Mouse (Mus musculus) stomach, embryonic 16.5 days (tissue): ENCODE results near the gene Nsun2. TPM values are rescaled to one million over a fixed set of nuclear protein-coding genes. Genes with fewer than 3 reads are reported as not detected.

ENCODE experiments used
- ATAC-seq: fragments of 200-750 bp; cut with Nextera tagmentation; 2 replicates; pipeline ENCODE4 v1.8.0; 2017; ENCODE audit warnings: moderate number of reproducible peaks, moderate TSS enrichment; ENCODE audit not compliant: insufficient read depth, low FRiP score
- H3K27ac ChIP-seq: fragments of 300-500 bp; sonication (generic); 2 replicates; pipeline ENCODE4 v1.5.1; 2014; ENCODE audit warnings: low read length
- H3K27me3 ChIP-seq: fragments of 300-500 bp; sonication (generic); 2 replicates; pipeline ENCODE4 v1.6.1; 2014; ENCODE audit warnings: low read length, control low read depth, mixed read lengths; ENCODE audit not compliant: control insufficient read depth, insufficient read depth
- H3K36me3 ChIP-seq: fragments of 300-500 bp; sonication (generic); 2 replicates; pipeline ENCODE4 v1.6.1; 2014; ENCODE audit warnings: low read length; ENCODE audit not compliant: control insufficient read depth, insufficient read depth
- H3K4me1 ChIP-seq: fragments of 300-500 bp; sonication (generic); 2 replicates; pipeline ENCODE4 v1.6.1; 2014; ENCODE audit warnings: low read length, control low read depth, mixed read lengths; ENCODE audit not compliant: control insufficient read depth, insufficient read depth
- H3K4me2 ChIP-seq: fragments of 300-500 bp; sonication (generic); 2 replicates; pipeline ENCODE4 v1.6.1; 2014; ENCODE audit warnings: low read depth, low read length, mixed read lengths
- H3K4me3 ChIP-seq: fragments of 300-500 bp; sonication (generic); replicated peaks from 2 replicates; pipeline ENCODE4 v1.5.1; 2014; ENCODE audit warnings: mild to moderate bottlenecking, low read length
- H3K9ac ChIP-seq: fragments of 300-500 bp; sonication (generic); 2 replicates; pipeline ENCODE4 v1.6.1; 2014; ENCODE audit warnings: low read length
- H3K9me3 ChIP-seq: fragments of 300-500 bp; sonication (generic); replicated peaks from 2 replicates; pipeline ENCODE4 v1.6.1; 2016; ENCODE audit warnings: low read length, control low read depth; ENCODE audit not compliant: control insufficient read depth
- WGBS: fragments of 180-500 bp; shearing (Covaris S2); extraction: QIAGEN DNeasy Blood & Tissue Kit; methylation state at CpG from one replicate; pipeline ENCODE4 v1.1.7; 2014; 5-methylcytosine and 5-hydroxymethylcytosine counted together
- polyA plus RNA-seq: library from polyadenylated mRNA; unstranded; fragments of >200 nt; fragmentation: Nextera tagmentation; extraction: Ambion mirVana; gene quantifications from 2 replicates; pipeline ENCODE4 v1.2.1, GENCODE M21; 2015

The Nsun2 gene
- polyA plus RNA-seq, 1 experiment from 2014 or later: 108 TPM

GRCm38 (mm10) chr13:69645694-69646423 is 112.3 kb downstream of the Nsun2 start:
- ATAC-seq: no peak
- H3K36me3 ChIP-seq: no peaks in the 10 kb centered on the region
- no peaks in the 10 kb centered on the region for H3K27me3 ChIP-seq
- H3K9ac ChIP-seq: no peak overlapping the region
- WGBS: 72% methylated on average over 13 of the region's 13 CpGs
- H3K4me1 ChIP-seq: no peaks in the 10 kb centered on the region
- no peak overlapping the region for H3K4me2 ChIP-seq
- no peak overlapping the region for H3K27ac ChIP-seq
- no peaks in the 10 kb centered on the region for H3K9me3 ChIP-seq
- no peak overlapping the region for H3K4me3 ChIP-seq

- no peak overlapping the region for H3K9ac ChIP-seq
- no peak; the same call in 1 of the 2 replicates for ATAC-seq
- no peaks in the 10 kb centered on the region for H3K9me3 ChIP-seq
- H3K27me3 ChIP-seq: no peaks in the 10 kb centered on the region
- H3K4me1 ChIP-seq: no peaks in the 10 kb centered on the region
- no peak overlapping the region for H3K27ac ChIP-seq
- no peak overlapping the region for H3K4me2 ChIP-seq
- H3K4me3 ChIP-seq: no peak overlapping the region
- H3K36me3 ChIP-seq: no peaks in the 10 kb centered on the region
- 77% methylated on average over 9 of the region's 9 CpGs for WGBS
Measured at GRCm38 (mm10) chr13:69646481-69646880, 112.9 kb downstream of the Nsun2 start.

GRCm38 (mm10) chr13:69654508-69654907 is 121.0 kb downstream of the Nsun2 start:
- ATAC-seq: no peak
- H3K4me1 ChIP-seq: no peaks in the 10 kb centered on the region
- H3K9ac ChIP-seq: no peak overlapping the region
- no peaks in the 10 kb centered on the region for H3K9me3 ChIP-seq
- WGBS: 55% methylated on average over 3 of the region's 3 CpGs
- H3K36me3 ChIP-seq: no peaks in the 10 kb centered on the region
- H3K4me3 ChIP-seq: no peak overlapping the region
- H3K27ac ChIP-seq: no peak overlapping the region
- no peak overlapping the region for H3K4me2 ChIP-seq
- no peaks in the 10 kb centered on the region for H3K27me3 ChIP-seq

- Histone ChIP-seq H3K36me3 (no peaks in the 10 kb centered on the region), H3K4me3 (no peak overlapping the region), H3K27ac (no peak overlapping the region), H3K9me3 (no peaks in the 10 kb centered on the region), H3K4me2 (no peak overlapping the region), H3K9ac (no peak overlapping the region), H3K4me1 (no peaks in the 10 kb centered on the region), H3K27me3 (no peaks in the 10 kb centered on the region)
- no peak for ATAC-seq
- 74% methylated on average over 5 of the region's 5 CpGs for WGBS
Measured at GRCm38 (mm10) chr13:69672121-69672520, 138.6 kb downstream of the Nsun2 start.

GRCm38 (mm10) chr13:69672565-69672964 is 139.0 kb downstream of the Nsun2 start:
- H3K9ac ChIP-seq: no peak overlapping the region
- no peaks in the 10 kb centered on the region for H3K27me3 ChIP-seq
- H3K4me3 ChIP-seq: no peak overlapping the region
- H3K9me3 ChIP-seq: no peaks in the 10 kb centered on the region
- no peaks in the 10 kb centered on the region for H3K36me3 ChIP-seq
- H3K27ac ChIP-seq: no peak overlapping the region
- no peaks in the 10 kb centered on the region for H3K4me1 ChIP-seq
- no peak overlapping the region for H3K4me2 ChIP-seq
- no peak for ATAC-seq
- WGBS: 89% methylated on average over 10 of the region's 10 CpGs

GRCm38 (mm10) chr13:69673197-69673920 is 139.8 kb downstream of the Nsun2 start:
- Histone ChIP-seq H3K4me3 (no peak overlapping the region), H3K27me3 (no peaks in the 10 kb centered on the region), H3K36me3 (no peaks in the 10 kb centered on the region), H3K4me1 (no peaks in the 10 kb centered on the region), H3K9me3 (no peaks in the 10 kb centered on the region), H3K9ac (no peak overlapping the region), H3K4me2 (no peak overlapping the region), H3K27ac (no peak overlapping the region)
- 74% methylated on average over 5 of the region's 5 CpGs for WGBS
- ATAC-seq: no peak

GRCm38 (mm10) chr13:69673921-69674618 is 140.5 kb downstream of the Nsun2 start:
- ATAC-seq: no peak
- 49% methylated on average over 10 of the region's 10 CpGs for WGBS
- Histone ChIP-seq H3K9me3 (no peaks in the 10 kb centered on the region), H3K4me2 (no peak overlapping the region), H3K9ac (no peak overlapping the region), H3K4me1 (no peaks in the 10 kb centered on the region), H3K4me3 (no peak overlapping the region), H3K36me3 (no peaks in the 10 kb centered on the region), H3K27ac (no peak overlapping the region), H3K27me3 (no peaks in the 10 kb centered on the region)
